Mouse (Mus musculus) embryonic facial prominence, embryonic 15.5 days (tissue): ENCODE measurements around the gene Cgnl1. TPM values are rescaled to one million over a fixed set of nuclear protein-coding genes. Genes with fewer than 3 reads are reported as not detected.

Experiments used
- ATAC-seq: fragments of 200-750 bp; cut with Nextera tagmentation; 2 replicates; pipeline ENCODE4 v1.8.0; 2017; ENCODE audit warnings: low read depth, moderate TSS enrichment; ENCODE audit not compliant: insufficient number of reproducible peaks, low FRiP score, low TSS enrichment
- H3K27ac ChIP-seq: fragments of 300-500 bp; sonication (generic); replicated peaks from 2 replicates; pipeline ENCODE4 v1.5.1; 2015; ENCODE audit warnings: mild to moderate bottlenecking, inconsistent platforms
- H3K27me3 ChIP-seq: fragments of 300-500 bp; sonication (generic); 2 replicates; pipeline ENCODE4 v1.6.1; 2015; ENCODE audit warnings: inconsistent platforms
- H3K36me3 ChIP-seq: fragments of 300-500 bp; sonication (generic); 2 replicates; pipeline ENCODE4 v1.6.1; 2015; ENCODE audit warnings: mild to moderate bottlenecking, inconsistent platforms
- H3K4me1 ChIP-seq: fragments of 300-500 bp; sonication (generic); 2 replicates; pipeline ENCODE4 v1.6.1; 2015; ENCODE audit warnings: inconsistent platforms
- H3K4me2 ChIP-seq: fragments of 300-500 bp; sonication (generic); replicated peaks from 2 replicates; pipeline ENCODE4 v1.6.1; 2015; ENCODE audit warnings: mild to moderate bottlenecking, inconsistent platforms
- H3K4me3 ChIP-seq: fragments of 300-500 bp; sonication (generic); replicated peaks from 2 replicates; pipeline ENCODE4 v1.5.1; 2015; ENCODE audit warnings: mild to moderate bottlenecking, inconsistent platforms
- H3K9ac ChIP-seq: fragments of 300-500 bp; sonication (generic); 2 replicates; pipeline ENCODE4 v1.6.1; 2015; ENCODE audit warnings: inconsistent platforms
- H3K9me3 ChIP-seq: fragments of 300-500 bp; sonication (generic); replicated peaks from 2 replicates; pipeline ENCODE4 v1.6.1; 2016; ENCODE audit warnings: inconsistent platforms
- WGBS: fragments of 180-500 bp; shearing (Covaris S2); methylation state at CpG from one replicate; pipeline ENCODE4 v1.1.7; 2015; 5-methylcytosine and 5-hydroxymethylcytosine counted together
- polyA plus RNA-seq: library from polyadenylated mRNA; unstranded; fragments of >200 nt; fragmentation: Nextera tagmentation; extraction: Ambion mirVana; gene quantifications from 2 replicates; pipeline ENCODE4 v1.2.1, GENCODE M21; 2015

The Cgnl1 gene
- polyA plus RNA-seq, 1 experiment from 2014 or later, result 10.8 TPM

DNA sequence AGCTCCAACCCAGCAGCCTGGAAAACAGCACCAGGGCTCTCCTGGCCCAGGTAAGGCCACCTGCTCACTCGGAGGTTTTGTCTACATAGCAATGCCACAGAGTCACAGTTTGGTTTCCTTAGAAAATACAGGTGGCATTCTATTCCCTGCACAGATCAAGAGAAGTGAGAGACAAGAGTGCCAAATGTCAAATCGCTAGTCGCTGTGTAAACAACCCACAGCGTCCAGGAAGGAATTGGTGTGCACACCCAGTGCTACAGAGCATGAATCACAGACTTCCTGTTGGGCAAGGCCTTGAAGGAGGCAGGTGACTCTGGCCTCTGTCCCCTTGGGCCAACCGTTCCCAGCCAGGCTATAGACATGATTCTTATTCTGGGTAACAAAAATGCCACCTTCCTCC is 103.8 kb downstream of the Cgnl1 start:
- H3K4me2 ChIP-seq, result no peak overlapping the region
- no peaks in the 10 kb centered on the region for H3K9me3 ChIP-seq
- WGBS, result 55% methylated on average over 5 of the region's 5 CpGs
- no peak for ATAC-seq
- H3K27ac ChIP-seq, result no peak overlapping the region
- H3K4me1 ChIP-seq, result 0 out of 2 replicates have a peak, but pooled peaks cover 3% of the 10 kb centered on the region
- H3K36me3 ChIP-seq, result no peaks in the 10 kb centered on the region
- H3K9ac ChIP-seq, result no peak overlapping the region
- no peak overlapping the region for H3K4me3 ChIP-seq
- H3K27me3 ChIP-seq, result no peaks in the 10 kb centered on the region

DNA sequence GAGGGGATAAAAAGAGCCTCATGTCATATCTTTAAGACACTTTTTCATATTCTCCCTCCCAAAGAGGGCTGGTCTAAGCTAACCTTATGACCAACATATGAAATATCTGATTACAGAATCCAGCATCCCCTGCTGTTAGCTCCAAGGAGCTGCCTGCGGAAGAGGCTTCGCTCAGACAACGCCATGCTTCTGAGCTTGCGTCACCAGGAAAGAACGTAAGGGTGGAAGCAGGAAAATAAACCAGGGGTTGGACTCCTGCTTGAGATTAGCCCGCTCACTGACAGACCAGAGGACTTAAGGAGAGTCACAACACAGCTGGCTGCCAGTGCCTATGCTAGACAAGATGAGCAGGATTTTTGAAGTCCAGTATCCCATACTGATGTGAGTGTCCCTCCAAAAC is 105.0 kb downstream of the Cgnl1 start:
- Histone ChIP-seq H3K4me1 (0 out of 2 replicates have a peak, but pooled peaks cover 3% of the 10 kb centered on the region), H3K27ac (no peak overlapping the region), H3K9me3 (no peaks in the 10 kb centered on the region), H3K4me2 (no peak overlapping the region), H3K4me3 (no peak overlapping the region), H3K36me3 (no peaks in the 10 kb centered on the region), H3K9ac (no peak overlapping the region), H3K27me3 (no peaks in the 10 kb centered on the region)
- no peak for ATAC-seq
- WGBS, result 44% methylated on average over 6 of the region's 6 CpGs

DNA sequence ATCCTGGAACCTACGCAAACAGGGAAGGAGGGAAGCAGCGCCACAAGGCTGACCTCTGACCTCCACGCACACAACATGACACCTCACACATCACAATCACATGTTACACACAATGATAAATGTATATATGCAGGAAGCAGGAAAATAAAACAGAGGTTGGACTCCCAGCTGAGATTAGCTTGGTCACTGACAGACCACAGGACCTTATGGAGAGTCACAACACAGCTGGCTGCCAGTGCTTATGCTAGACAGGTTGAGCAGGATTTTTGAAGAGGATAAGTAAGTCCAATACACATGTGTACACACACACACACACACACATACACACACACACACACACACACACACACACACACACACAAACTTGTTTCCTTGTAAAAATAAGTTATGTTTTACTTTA is 105.9 kb downstream of the Cgnl1 start:
- 90% methylated on average over 3 of the region's 3 CpGs for WGBS
- no peaks in the 10 kb centered on the region for H3K27me3 ChIP-seq
- H3K4me3 ChIP-seq, result no peak overlapping the region
- no peak overlapping the region for H3K27ac ChIP-seq
- H3K4me1 ChIP-seq, result 0 out of 2 replicates have a peak, but pooled peaks cover 5% of the 10 kb centered on the region
- no peaks in the 10 kb centered on the region for H3K9me3 ChIP-seq
- no peaks in the 10 kb centered on the region for H3K36me3 ChIP-seq
- H3K9ac ChIP-seq, result no peak overlapping the region
- no peak for ATAC-seq
- H3K4me2 ChIP-seq, result no peak overlapping the region

DNA sequence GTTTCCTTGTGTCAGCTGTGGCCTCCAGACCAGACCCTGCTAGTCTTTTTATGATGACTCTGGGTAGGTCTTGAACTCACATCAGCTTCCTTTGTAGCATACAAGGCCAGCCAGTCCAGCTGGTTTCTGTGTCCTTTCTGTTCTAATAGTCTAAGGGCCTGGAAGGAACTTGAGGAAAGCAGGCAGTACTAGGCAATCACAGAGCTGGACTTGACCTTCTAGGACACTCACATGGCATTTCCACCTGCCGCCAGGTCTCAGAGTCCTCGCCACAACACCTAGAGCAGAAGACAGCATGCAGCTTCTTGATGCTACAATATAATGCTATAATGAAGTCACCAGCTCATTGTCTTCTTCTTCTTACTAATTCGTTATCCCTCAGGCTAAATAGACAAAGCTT is 106.5 kb downstream of the Cgnl1 start:
- WGBS, result 92% methylated on average over 3 of the region's 3 CpGs
- no peak overlapping the region for H3K9ac ChIP-seq
- H3K4me1 ChIP-seq, result 0 out of 2 replicates have a peak, but pooled peaks cover 5% of the 10 kb centered on the region
- H3K36me3 ChIP-seq, result no peaks in the 10 kb centered on the region
- no peak overlapping the region for H3K27ac ChIP-seq
- H3K4me3 ChIP-seq, result no peak overlapping the region
- no peak overlapping the region for H3K4me2 ChIP-seq
- no peak for ATAC-seq
- no peaks in the 10 kb centered on the region for H3K27me3 ChIP-seq
- no peaks in the 10 kb centered on the region for H3K9me3 ChIP-seq

DNA sequence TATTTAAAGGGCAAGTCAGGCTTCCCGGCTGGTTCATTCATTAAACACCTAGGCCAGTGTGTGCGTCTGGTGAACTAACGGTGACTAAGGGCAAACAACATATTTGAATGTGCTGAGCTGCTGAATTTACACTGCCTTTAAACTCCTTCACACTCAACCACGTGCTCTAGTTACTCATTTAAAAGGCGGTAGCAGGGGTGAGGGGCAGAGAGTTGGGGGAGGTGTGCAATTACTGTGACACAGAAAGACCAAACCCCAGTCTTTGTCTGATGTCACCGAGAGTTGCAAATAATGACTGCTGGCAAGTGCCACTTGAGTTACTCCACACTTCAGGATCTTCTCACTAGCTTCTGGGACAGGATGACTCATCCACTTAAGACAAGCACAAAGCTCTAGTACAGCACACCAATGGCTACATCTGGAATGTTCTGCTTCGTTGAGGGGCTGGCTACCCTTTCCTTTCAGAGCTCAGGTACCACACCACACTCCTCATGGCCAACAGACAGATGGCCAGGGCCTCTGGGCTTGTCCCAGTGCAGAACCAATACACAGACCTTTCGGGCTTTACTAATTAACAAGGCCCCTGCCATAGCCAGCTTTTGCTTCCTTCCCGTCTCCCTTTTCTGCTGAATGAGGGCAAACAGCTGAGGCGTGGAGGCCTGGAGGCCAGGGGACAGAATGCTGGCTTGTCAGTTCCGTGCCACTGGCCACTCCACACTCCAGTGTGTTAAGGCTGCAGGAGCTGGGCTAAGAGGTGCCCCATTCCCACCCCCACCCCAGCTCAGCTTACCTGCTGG is 107.8 kb downstream of the Cgnl1 start:
- no peak for ATAC-seq
- Histone ChIP-seq H3K36me3 (no peaks in the 10 kb centered on the region), H3K27me3 (no peaks in the 10 kb centered on the region), H3K4me2 (no peak overlapping the region), H3K4me1 (peaks cover 13% of the 10 kb centered on the region; the same call in 1 of the 2 replicates), H3K27ac (no peak overlapping the region), H3K9me3 (no peaks in the 10 kb centered on the region), H3K4me3 (no peak overlapping the region), H3K9ac (no peak overlapping the region)
- WGBS, result 68% methylated on average over 11 of the region's 11 CpGs

DNA sequence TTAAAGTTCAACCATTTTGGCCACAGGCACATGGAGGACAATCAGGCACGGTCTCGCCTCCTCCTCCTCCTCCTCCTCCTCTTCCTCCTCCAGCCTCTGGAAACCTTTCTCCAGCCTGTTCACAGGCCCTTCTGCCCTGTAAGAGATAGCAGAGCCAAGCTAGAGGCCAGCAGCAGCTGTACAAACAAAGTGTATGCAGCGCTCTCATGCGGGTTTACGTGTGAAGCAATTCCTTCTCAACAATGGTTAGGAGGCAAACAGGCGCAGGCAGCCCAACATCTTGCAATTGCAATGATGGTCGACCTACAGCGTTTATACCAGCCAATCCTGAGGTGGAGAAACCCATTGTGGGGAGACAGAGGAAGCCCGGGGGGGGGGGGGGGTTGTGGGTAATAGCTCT is 110.9 kb downstream of the Cgnl1 start:
- no peaks in the 10 kb centered on the region for H3K36me3 ChIP-seq
- H3K4me3 ChIP-seq, result no peak overlapping the region
- no peak overlapping the region for H3K4me2 ChIP-seq
- no peak overlapping the region for H3K9ac ChIP-seq
- 50% methylated on average over 9 of the region's 9 CpGs for WGBS
- ATAC-seq, result no peak
- H3K27ac ChIP-seq, result no peak overlapping the region
- no peaks in the 10 kb centered on the region for H3K27me3 ChIP-seq
- peaks cover 10% of the 10 kb centered on the region; the same call in 1 of the 2 replicates for H3K4me1 ChIP-seq
- H3K9me3 ChIP-seq, result no peaks in the 10 kb centered on the region

DNA sequence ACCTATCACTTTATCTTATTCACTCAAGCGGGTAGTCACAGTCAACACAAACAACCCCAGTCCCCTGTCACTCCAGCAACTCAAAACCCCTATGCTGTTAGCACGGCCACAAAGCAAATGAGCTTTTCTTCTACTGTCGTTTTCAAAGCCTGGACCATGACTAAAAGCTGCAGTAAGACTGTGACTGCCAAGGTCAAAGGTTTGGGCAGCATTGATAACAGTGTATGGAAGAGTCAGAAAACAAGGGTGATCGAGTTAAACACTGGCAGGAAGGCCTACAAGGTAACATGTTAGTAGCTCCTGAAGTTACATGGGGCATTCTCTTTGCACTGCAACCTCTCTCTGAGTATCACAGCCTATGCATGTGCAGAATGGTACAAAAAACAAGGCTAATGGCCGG is 111.7 kb downstream of the Cgnl1 start:
- no peak overlapping the region for H3K4me3 ChIP-seq
- H3K27ac ChIP-seq, result no peak overlapping the region
- H3K36me3 ChIP-seq, result no peaks in the 10 kb centered on the region
- H3K4me2 ChIP-seq, result no peak overlapping the region
- H3K4me1 ChIP-seq, result peaks cover 10% of the 10 kb centered on the region; the same call in 1 of the 2 replicates
- no peaks in the 10 kb centered on the region for H3K27me3 ChIP-seq
- WGBS, result 65% methylated on average over 5 of the region's 5 CpGs
- no peaks in the 10 kb centered on the region for H3K9me3 ChIP-seq
- ATAC-seq, result no peak
- no peak overlapping the region for H3K9ac ChIP-seq

DNA sequence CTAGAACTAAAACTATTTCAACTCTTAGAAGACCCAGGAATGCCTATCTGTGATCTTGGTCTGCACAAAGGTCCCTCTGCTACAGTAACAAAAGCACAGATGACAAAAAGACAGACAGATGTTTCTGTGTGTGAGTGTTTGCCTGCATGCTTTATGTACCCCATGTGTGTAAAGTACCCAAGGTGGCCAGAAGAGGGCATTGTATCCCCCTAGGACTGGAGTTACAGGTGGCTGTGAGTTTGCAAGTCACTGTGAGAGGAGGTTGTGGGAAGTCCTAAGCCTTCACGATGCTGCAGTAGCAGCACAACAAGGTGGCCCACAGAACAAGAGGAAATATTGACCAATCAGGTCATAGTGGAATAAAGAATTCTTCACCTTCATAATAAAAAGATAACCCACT is 114.2 kb downstream of the Cgnl1 start:
- no peak for ATAC-seq

DNA sequence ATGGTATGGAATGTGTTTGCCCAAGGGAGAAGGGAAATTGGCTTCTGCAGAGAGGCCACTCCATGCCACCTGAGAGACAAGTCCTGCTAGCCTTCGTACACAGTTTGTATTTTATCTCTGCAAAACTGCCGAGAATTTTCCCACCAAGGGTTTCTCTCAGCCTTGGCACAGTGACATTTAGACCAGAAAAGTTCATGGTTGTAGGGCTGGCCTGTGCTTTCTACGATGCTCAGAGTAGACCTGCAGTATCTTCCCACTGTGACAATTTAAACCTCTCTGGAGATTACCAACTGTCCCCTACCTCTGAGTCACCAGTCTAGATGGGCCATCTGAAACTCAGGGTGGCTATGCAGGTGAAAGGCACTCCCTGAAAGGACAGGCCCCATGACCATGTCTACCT is 116.5 kb downstream of the Cgnl1 start:
- Histone ChIP-seq H3K4me2 (no peak overlapping the region), H3K4me3 (no peak overlapping the region), H3K9ac (no peak overlapping the region), H3K27me3 (no peaks in the 10 kb centered on the region), H3K4me1 (peaks cover 8% of the 10 kb centered on the region; the same call in 1 of the 2 replicates), H3K27ac (no peak overlapping the region), H3K36me3 (no peaks in the 10 kb centered on the region), H3K9me3 (no peaks in the 10 kb centered on the region)
- whole genome bisulfite sequencing, result 73% methylated on average over 3 of the region's 3 CpGs
- ATAC-seq, result no peak

More for the DNA sequence above, 114.2 kb downstream of the Cgnl1 start:
- Histone ChIP-seq H3K9me3 (no peaks in the 10 kb centered on the region), H3K27me3 (no peaks in the 10 kb centered on the region), H3K9ac (no peak overlapping the region), H3K36me3 (no peaks in the 10 kb centered on the region), H3K4me2 (no peak overlapping the region), H3K4me3 (no peak overlapping the region), H3K27ac (no peak overlapping the region), H3K4me1 (peaks cover 10% of the 10 kb centered on the region; the same call in 1 of the 2 replicates)
- 100% methylated on average over 1 of the region's 1 CpGs for WGBS

DNA sequence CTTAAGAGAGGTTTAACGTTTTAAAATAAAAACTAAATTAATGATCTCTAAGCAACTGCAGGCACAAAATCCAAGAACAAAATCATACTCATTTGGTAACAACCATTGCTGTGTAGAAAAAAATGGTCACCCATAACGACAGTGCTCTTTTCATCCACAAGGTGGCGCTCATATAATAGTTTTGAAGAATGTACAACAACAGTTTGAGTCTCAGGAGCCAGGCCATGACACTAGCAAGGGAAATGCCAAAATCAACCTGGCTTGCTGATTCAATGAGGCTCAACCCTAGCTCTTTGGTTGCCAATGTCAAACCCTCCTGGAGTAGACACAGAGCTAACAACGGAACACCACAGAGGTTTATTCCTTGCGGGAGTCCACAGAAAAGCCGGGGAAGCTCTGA is 125.3 kb downstream of the Cgnl1 start:
- Histone ChIP-seq H3K9ac (no peak overlapping the region), H3K4me3 (no peak overlapping the region), H3K4me1 (no peaks in the 10 kb centered on the region), H3K27ac (no peak overlapping the region), H3K9me3 (0 out of 2 replicates have a peak, but pooled peaks cover 4% of the 10 kb centered on the region), H3K36me3 (peaks cover 4% of the 10 kb centered on the region; the same call in 1 of the 2 replicates), H3K27me3 (no peaks in the 10 kb centered on the region), H3K4me2 (no peak overlapping the region)
- ATAC-seq, result no peak
- 33% methylated on average over 6 of the region's 6 CpGs for WGBS

DNA sequence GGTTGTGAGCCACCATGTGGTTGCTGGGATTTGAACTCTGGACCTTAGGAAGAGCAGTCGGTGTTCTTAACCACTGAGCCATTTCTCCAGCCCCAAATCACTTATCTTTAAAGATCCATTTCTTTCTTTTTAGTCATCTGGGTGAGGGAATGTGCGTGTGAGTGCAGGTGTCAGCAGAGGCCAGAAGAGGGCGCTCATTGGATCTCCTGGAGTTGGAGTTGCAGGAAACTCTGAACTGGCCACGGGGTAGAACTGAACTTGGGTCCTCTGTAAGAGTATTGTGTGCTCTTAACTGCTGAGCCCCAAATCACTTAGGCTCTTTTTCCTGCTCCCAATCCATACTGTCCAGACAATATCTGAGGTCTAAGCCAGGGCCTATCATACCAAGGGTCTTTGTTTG is 127.8 kb downstream of the Cgnl1 start:
- WGBS, result 92% methylated on average over 4 of the region's 4 CpGs
- no peak overlapping the region for H3K4me2 ChIP-seq
- 0 out of 2 replicates have a peak, but pooled peaks cover 4% of the 10 kb centered on the region for H3K9me3 ChIP-seq
- no peak overlapping the region for H3K27ac ChIP-seq
- peaks cover 4% of the 10 kb centered on the region; the same call in 1 of the 2 replicates for H3K36me3 ChIP-seq
- no peak for ATAC-seq
- no peaks in the 10 kb centered on the region for H3K4me1 ChIP-seq
- no peaks in the 10 kb centered on the region for H3K27me3 ChIP-seq
- no peak overlapping the region for H3K9ac ChIP-seq
- no peak overlapping the region for H3K4me3 ChIP-seq

DNA sequence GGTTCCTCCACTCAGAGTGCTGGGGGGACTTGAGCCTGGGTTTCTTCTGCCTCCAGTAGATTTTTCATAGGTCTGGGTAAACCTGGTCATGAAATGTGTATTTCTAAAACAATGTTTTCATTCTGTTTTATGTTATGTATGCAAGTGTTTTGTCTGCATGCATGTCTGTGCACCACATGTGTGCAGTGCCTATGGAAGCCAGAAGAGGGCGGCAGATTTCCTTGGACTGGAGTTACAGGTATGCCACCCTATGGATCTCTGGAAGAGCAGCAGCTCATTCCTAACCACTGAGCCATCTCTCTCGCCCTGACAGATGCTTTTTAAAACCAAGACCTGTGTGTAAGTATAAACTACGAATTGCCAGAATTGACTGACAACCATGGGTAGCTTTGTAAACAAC is 129.1 kb downstream of the Cgnl1 start:
- 0 out of 2 replicates have a peak, but pooled peaks cover 4% of the 10 kb centered on the region for H3K9me3 ChIP-seq
- no peak overlapping the region for H3K9ac ChIP-seq
- no peak overlapping the region for H3K27ac ChIP-seq
- no peak overlapping the region for H3K4me2 ChIP-seq
- peaks cover 4% of the 10 kb centered on the region; the same call in 1 of the 2 replicates for H3K36me3 ChIP-seq
- no peak overlapping the region for H3K4me3 ChIP-seq
- no peak for ATAC-seq
- no peaks in the 10 kb centered on the region for H3K27me3 ChIP-seq
- 92% methylated on average over 3 of the region's 3 CpGs for WGBS
- H3K4me1 ChIP-seq, result no peaks in the 10 kb centered on the region
